Mouse (Mus musculus): ENCODE measurements around the gene Pde4b.
A peak's percentile ranks its signal among the peaks of the same experiment; 100 is the strongest.

Pde4b gene

DNA sequence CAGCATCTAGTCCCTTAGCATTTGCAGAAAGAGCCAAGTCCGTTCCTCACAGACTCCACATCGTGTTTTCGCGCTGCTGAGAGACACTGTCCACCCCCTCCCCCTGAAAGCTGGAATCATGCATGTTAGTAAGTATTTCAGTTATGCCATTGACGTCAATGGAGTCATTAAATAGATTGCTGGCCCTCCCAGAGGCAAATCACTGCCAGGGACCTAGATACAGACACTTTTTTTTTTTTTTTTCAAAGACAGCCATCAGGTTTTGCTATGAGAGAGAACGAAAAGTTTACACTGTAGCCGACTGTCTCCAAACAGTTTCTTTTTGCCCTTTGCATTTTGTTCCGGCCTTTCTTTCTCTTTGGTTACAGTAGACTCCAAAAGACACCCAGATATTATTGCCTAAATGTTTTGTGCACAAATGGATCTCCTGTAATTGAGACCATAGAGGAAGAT lies 423.6 kb downstream of the Pde4b start:
- peak; percentile 54 to 67 for DNase-seq

DNA sequence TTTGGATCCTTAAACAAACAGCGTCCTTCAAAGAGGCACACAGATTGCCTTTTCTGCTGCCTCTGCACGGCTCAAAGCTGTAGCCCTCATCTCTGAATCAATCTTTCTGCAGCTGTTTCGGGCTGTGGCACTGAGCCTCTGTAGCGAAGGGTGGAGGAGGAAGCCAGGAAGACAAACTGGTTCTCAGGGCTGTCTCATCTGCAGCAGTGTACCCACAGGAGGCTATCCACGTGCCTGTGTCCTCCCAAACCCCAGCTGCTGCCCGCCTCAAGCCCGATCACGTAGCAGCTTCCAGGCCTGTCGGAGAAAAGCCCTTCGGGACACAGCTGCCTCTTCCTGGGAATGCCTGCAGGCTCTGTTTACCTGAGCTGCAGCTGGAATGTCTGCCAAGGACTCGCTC lies 424.2 kb downstream of the Pde4b start:
- peak in 1 of 2 experiments; percentile 16 for DNase-seq

DNA sequence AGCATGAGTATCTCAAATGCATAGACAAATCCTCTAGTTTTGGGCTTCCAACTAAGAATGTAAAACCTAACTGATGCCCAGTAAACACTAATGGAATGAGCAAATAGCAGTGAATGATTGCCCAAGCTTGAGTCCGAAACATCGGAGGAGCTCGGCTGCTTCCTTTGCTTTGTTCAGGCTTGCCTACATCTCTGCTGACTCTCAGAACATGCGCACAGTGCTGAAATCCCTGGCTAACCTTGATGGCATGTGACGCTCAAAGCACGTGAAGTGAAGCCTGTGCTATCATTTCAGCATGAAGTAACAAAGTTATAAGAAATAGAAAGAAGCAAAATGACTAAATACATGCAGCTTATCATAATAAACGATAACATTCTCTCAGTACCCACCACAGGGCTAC lies 425.6 kb downstream of the Pde4b start:
- no peak for DNase-seq

DNA sequence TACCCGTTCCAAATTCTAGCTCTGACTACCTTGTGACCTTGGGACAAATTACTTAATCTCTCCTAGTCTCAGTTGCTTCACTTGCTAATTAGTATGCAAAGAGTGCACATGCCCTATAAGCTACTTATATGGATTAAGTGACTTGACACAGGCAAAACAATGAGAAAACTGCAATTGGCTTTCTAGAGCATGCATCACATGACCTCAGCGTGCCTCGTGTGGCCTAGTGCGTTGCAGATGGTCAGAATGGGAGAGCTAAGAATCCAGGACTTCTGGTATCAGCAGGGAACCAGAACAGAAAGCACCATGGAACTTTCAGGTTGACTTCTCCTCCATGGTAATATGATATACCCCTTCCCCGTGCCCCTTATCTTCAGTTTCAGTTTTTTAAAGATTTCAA lies 426.2 kb downstream of the Pde4b start:
- no peak for DNase-seq

DNA sequence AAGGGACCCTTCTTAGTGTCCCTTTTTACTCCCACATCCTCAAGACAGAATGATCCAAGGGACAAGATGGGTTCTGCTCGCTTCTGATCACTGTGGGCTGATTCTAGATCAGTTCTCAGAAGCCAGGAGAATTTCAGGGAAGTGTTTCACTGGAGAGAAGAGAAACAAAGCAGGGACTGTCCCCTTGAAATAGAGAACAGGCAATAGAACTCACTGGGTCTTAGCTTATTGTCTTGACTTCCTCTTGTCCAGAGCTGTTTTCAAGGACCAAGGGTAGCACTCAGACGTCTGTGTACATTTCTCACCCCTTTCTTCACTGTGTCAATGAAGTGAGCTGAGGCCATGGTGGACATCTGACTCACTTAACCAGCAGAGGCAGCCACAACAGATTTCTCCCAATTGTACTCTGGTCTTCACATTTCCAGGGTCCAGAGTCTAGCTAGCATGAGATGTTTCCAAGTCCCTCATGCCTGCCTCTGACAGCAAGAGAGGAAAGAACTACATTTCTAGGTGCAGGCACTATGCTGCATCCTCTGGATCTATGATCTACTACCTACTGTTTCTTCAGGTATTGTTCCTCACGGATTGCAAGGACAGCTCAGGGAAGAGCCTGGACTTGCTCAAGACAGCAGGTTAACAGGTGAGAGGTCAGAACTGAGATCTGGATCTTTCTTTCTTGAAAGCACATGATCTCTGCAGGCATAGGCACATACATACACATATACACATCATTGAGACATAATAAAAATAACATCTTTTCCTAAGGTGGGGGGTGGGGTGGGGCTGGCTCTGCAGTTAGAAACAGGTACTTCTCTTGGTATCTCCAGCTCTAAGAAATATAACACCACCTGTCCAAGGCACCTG lies 427.9 kb downstream of the Pde4b start:
- DNase-seq = no peak

DNA sequence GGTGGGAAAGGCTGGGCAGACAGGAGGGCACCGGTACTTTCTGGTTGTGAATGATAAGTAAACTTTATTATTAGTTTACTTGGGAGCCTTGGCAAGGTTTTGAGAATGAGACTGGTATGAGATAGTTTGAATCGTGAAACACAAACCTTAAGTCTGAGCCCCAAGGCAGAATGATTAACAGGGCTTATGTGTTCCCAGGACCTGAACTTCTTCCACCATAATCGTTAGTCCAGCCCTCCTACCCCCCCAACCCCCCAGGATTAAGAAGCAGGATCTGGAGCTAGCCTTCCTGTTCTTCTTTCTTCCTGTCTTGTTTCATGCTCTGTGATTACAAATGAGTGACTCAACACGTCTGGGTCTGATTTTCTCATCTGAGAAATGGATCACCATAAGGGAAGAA lies 429.1 kb downstream of the Pde4b start:
- DNase-seq = no peak

DNA sequence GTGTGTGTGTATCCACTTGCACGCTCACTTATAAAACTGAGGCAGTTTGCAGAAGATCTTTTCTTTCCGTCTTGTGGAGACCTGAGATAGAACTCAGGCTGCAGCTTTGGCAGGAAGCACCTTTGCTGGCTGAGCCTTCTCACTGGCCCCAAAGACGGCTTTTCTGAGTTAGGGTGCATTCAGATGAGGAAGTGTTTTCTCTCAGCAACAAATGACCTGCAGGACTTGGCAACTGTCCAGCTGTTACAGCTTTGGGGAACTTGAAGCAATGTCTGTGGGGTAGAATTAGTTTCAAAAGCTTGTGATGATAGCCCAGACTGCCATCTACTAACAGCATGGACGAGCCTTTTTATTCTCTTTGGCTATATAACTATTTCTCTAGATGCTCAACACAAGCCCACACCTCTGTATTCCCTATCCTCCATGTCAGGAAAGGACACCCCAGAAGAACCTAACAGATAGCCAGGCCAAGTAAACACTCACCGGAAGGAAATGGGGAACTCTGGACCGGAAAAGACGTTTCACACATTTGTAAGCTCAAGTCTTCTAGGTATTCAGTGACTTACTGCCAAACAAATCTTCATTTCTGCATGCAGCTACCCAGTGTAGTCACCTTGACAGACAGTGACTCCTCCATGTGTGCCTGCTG lies 429.8 kb downstream of the Pde4b start:
- DNase-seq = peak; percentile 40 to 47

DNA sequence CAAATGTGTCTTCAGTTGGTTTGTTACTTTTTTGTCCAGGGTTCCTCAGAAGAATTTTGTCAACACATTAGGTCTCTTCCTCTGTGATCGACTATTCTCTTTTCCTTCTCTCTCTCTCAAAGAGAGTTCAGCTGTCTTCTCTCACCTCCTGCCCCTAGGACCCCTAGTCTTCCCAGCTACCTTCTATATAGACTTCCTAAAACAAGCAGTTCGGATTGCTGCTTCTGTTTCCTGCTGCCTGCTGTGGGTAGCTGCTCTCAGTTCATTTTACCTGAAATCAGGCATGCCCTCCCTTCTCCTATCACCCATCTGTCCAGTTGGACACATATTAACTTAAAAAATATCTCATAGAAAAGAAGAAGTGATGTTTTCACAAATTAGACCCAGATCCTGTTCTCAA lies 430.3 kb downstream of the Pde4b start:
- DNase-seq = no peak

DNA sequence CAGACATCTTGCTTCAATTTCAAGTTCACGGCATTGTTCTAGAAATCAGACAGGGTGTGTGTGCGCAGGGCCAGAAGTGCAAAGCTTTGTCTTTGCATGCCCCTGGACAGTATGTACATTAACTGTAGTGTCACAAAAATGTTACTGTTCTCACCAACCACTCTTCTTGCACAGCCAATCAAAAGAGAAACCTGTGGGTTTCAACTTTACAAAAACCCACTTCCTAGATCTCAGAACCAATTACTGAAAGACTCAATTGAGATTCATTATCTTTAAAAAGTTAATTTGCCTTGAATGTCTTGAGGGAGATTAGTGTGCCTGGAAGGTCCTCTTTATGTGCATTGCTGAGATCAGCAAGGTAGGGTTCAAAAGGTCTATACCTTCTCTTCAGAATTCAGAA lies 431.0 kb downstream of the Pde4b start:
- DNase-seq = no peak

DNA sequence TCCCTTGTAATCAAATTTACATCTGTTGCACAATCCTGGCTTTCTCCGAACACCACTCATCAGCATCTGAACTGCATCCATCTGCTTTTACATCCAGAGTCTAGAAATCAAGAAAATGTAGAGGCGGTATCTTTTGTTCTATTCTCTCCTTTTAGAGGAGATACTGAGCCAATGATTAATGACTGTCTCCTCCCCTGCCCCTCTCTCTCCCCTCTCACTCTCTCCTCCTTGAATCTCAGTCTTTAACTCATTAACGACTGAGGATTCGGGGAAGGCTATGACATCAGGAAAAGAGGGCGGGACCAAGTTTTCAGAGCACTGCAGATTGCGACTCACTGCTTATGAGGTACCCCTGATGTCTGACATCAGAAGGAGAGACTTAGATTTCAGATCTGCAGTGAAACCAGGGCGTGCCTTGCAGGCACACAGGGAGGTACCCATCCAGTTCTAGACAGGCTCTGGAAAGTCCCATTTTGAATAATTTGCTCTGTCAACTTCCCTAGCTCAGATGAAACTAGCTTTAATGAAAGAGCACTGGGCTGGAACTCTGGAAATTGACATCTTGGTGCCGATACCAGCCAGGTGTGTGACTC lies 433.4 kb downstream of the Pde4b start:
- DNase-seq = no peak

DNA sequence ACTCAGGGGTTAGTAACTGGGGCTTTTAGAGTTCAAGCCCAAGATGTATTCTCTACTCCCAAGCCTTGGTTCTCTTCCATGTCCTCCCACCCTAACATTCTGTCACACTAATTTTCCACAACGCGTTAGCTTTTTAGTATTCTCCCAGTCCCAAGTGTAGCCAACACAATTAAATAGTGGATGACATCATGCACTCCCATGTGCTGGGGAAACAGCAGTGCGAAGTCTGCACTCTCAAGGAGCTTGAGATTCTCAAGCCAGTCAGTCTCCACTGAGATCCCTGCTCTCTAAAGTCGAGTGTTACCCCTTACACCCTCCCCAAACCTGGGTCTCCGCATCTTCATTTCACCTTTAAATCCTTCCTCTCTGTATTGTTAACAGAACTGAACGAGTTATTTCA lies 434.1 kb downstream of the Pde4b start:
- DNase-seq = no peak

DNA sequence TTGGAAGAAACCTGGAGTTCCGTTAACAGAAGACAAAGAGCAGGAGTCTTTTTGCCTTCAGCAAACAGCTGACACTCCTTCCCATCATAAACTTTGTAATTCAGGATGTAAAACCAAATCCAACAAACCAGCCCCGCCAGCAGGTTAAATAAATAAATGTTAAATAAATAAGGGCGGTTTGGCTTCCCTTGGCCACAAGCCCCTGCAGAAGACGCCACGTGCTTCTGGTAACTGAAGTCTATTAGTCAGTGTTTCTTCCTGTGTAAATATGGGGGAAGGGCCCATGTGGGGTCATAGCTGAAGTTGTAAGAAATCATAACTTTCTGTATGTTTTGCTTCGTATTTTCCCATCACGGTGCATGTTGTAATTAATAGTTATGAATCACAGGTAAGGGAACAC lies 440.0 kb downstream of the Pde4b start:
- DNase-seq = no peak

DNA sequence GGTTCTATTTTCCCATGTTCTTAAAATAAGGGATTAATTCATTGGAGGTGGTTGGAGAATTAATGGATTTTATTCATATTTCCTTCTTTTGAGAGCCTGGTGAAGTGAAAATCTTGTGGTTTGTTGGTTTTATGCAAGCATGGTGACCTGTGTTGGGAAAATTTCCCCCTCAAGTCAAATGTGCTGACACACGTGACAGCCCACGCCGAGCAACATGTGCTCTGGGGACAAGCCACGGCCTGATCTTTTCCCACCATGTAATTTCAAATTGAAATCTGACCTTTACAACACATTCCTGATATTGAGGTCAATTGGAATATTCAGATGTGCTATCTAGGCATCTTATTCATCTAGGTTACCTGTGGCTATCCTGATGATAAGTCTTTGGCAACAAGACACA lies 443.5 kb downstream of the Pde4b start:
- no peak for DNase-seq

DNA sequence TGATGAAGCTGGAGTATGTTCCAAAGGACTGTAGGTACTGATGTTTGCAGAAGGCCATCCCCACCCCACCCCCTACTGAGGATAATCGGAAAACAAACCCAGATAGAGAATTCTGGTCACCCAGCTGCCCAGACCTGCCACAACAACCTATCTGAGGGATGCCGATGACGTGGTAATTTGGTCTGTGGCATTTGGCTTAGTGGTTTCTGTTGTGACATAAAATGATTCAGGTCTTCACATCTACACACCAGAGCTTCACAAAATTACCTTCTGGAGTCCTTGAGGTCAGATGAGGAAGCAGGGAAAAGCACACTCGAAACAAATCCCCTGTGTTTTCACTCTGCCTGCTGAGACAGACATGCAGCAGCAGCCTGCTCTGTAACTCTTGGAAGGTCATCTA lies 444.4 kb downstream of the Pde4b start:
- DNase-seq = no peak

DNA sequence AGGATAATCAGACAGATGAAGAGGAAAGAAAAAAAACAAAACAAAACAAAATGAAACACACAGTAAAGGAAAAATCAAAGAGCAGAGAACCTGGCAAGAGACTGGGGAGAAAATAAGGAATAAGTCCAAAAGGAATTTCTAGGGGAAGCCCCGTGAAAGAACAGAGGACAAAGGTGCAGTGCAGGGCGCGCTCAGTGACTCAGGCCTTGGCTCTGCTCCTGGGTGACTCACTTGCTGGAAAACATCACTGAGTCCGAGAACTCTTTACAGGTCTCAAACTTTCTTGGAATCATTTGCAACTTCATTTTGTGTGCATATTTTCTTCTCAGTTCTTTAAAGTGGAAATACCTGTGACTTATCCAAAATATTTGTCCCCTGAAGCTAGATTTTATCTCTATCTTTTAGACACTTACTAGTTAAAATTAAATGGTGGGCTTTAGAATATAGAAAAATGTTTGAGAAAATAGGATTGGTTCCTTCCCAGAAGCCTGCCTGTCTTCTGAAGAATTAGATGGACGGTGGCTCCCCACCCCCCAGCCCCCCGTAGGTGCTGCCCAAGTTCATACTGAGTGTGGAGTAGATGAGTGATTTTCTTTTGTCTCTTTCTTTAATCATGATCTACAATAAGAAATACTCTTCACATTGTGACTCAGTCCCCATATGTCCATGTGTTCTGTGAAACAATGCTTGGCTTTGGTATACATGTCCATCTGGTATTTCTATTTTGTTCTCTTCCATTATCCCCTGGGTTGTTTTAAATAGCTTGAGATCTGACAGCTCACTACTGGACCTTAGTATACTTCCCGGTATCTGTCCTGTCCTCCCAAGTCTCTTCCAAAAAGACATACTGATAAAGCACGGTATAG lies 446.1 kb downstream of the Pde4b start:
- peak; percentile 19 to 38 for DNase-seq

DNA sequence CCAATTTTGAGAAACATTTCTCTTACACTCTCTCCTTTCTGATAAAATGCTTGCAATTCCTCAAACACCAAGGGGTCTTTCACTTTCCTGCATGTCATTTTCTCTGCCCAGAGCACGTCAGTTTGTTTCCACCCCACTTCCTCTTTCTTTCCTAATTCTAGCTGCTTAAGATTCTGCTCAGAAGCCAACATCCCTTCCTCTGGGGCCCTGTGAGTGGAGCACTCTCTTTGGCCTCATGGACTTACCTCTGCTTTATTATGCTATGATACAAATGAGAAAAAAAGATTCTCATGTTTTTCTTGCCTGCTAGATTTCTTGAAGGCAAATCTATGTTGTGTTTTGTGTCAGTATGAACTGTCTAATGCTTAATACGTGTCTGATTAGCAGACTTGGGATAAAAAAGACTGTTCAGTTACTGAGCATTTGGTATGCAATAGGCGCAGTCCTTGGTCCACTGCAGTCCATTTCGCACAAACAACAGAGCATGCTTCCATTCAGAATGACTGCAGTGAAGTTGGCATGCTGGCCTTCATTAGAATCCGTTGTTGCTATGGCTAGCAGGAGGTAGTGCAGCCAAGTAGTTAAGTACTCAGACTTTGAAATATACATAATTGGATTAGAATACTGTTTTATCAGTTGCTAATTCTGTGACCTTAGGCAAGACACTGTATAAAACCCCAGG lies 446.8 kb downstream of the Pde4b start:
- DNase-seq = peak; percentile 25 to 34

DNA sequence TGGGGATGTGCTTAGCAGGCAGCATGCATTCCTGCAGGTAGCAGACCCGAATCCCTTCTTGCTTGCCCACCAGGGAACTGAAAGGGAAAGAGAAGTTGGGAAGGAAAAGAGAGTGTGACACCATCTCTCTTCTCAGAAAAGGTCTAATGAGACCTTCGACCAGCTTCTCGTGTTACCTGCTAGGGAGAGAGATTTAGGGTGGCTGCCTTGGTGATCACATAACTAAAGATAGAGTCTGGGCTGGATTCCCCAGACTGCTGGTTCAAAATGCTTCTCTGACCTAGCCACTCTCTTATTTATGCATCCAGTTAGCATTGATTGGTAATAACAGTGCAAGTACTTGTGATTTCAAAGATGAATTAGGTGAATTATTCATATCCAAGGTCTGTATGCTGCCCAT lies 448.5 kb downstream of the Pde4b start:
- no peak for DNase-seq

DNA sequence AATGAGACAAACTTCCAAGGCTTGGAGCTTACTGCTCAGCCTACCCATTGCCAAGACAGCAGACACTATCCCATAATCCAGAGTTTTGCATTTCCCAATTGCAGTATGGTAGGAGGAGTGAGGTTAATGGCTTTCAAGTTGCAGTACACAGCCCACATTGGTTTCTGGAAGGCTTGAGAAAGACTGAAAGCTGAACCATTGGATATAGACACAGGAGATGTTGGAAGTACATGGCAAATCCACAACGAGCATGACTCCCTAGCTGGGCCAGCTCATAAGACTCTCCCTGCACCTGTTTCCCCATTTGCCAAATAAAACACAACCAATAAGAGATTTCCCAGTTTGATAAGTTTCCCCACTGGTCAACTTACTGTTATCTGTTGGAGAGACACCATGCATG lies 450.9 kb downstream of the Pde4b start:
- DNase-seq = no peak

DNA sequence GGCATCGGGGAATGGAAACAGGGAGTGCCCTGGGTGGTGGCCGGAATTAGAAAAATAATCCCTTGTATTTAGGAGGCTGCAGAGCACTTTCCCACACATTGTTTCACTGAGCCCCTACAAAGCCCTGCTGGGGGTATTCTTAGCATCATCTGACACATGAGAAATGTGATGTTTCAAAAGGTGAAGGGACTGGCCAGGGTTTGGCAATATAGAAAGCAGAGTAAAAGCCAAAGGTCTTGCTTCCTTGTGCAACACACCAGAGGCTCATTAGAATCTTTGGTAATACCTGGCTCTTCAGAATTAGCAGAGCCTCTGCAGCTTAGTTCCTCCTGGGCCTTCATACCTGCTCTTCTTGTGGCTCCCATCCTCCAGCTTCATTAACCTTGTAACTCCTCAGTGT lies 451.4 kb downstream of the Pde4b start:
- no peak for DNase-seq

DNA sequence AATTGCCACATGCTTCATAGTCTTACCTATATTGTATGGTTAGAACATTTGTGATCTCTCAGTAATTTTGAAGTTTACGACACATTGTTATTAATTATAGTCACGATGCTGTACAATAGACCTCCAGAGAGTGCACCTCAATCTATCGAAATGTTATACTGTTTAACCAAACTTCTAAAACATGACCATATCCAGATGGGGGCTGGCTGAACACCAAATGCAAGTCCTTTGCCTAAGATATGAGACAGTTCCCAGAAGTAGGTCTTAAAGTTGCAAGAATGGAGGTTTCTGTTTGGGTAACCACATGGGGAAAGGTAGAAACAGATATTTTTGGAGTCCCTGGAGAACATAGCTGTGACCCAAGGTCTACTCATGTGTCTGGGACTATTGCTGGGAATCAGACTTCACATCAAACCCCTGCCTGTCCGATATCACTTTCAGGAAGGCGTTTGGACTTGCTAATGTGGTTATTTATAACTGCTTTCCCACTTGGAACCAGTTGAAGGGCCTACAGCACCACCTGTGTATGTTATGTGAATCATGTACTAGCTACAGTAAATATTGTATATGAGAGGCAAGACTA lies 452.3 kb downstream of the Pde4b start:
- no peak for DNase-seq

DNA sequence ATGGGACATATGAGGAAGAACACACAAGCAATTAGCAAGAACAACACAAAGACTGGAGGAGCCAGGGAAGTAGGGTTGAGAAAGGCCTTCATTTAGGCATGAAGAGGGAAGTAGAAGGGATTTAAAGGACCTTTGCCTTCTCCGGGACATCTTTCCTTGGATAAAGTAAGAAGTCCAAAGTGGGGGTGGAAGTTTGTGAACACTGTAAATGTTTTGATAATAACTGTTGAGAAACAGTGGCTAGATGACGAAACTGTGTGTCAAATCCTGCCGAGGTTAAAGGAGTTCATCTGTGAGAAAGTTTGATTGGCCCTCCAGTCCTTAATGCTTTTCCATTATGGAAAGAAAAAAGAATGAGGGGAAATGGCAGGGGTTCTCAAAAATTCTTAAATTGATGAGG lies 455.6 kb downstream of the Pde4b start:
- DNase-seq = no peak

DNA sequence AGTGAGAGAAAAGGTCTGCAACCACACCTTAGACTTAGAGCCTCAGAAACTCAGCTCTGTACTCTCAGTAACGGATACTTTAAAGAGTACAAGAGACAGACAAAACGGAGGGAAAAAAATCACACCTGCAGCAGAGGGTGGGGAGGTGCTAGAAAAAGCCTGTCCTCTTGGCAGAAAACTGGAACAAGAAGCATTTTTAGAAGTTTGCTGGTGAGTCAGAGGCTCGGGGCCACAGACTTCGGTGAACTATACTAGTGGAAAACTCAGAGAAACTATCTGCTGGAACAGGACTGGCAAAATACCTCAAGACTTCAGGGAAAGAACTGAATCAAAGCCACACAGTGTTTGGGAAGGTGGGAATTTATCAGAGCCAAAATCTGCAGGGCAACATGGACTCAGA lies 457.9 kb downstream of the Pde4b start:
- no peak for DNase-seq

All from cerebellum, postnatal 10 days (tissue).